Mouse (Mus musculus): ENCODE results near the gene Gm42517. TPM values are rescaled to one million over a fixed set of nuclear protein-coding genes. Genes with fewer than 3 reads are reported as not detected.

The Gm42517 gene
- polyA plus RNA-seq (2012; rRNA removed; ENCODE audit: low replicate concordance), result 8.5 and 15.4 TPM in 2 replicates

GRCm38 (mm10) chr5:108367871-108368332 is at the start of gene Gm42517:
Gene Gm42517, minus strand, starts transcription at chr5:108367922.

DNA sequence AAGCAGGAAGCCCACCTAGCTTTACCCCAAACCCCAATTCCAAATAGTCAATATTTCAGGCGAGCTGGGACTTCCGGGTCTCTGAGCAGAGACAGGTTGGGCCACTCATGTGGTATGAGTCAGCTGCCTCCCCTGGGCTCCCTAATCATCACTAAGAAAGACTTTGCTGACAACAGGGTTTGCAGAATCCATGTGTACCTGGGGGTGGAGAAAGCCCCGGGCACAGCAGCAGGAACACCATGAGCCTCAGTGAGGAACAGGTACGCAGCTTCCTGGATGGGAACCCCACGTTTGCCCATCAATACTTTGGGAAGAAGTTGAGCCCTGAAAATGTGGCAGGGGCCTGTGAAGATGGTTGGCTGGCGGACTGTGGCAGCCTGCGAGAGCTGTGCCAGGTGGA is 20.5 kb upstream of the Gm42517 start, which contains the start of gene Pde6b:
TSS of gene Pde6b (plus strand) at position 191 of the 400 bp plus-strand sequence.

Other genes with a start within 250 kb of the Gm42517 start
- gene Tmed5, start 235.3 kb downstream of the Gm42517 start, polyA plus RNA-seq (2012; rRNA removed; ENCODE audit: low replicate concordance), result 115 and 186 TPM in 2 replicates
- 0.08 TPM in 1 of 2 replicates, not detected in the other for gene Ccdc18, start 235.0 kb downstream of the Gm42517 start, polyA plus RNA-seq (2012; rRNA removed; ENCODE audit: low replicate concordance)
- gene Dr1, start 99.0 kb downstream of the Gm42517 start, polyA plus RNA-seq (2012; rRNA removed; ENCODE audit: low replicate concordance), result 12.5 and 17.7 TPM in 2 replicates
- 10.8 and 11.0 TPM in 2 replicates for gene Pigg, start 55.3 kb downstream of the Gm42517 start, polyA plus RNA-seq (2012; rRNA removed; ENCODE audit: low replicate concordance)
- not detected in 2 replicates for gene Pde6b, start 20.5 kb upstream of the Gm42517 start, polyA plus RNA-seq (2012; rRNA removed; ENCODE audit: low replicate concordance)
- gene Atp5k, start 66.5 kb upstream of the Gm42517 start, polyA plus RNA-seq (2012; rRNA removed; ENCODE audit: low replicate concordance), result 54.7 and 110 TPM in 2 replicates
- 10.9 and 26.9 TPM in 2 replicates for gene Mfsd7a, start 81.0 kb upstream of the Gm42517 start, polyA plus RNA-seq (2012; rRNA removed; ENCODE audit: low replicate concordance)
- 7.9 and 13.6 TPM in 2 replicates for gene Pcgf3, start 93.3 kb upstream of the Gm42517 start, polyA plus RNA-seq (2012; rRNA removed; ENCODE audit: low replicate concordance)
- 0.21 TPM in 1 of 2 replicates, not detected in the other for gene Cplx1, start 182.1 kb upstream of the Gm42517 start, polyA plus RNA-seq (2012; rRNA removed; ENCODE audit: low replicate concordance)